Mouse (Mus musculus) CD4-positive helper T cell, adult 2 months (primary cell): ENCODE results near the gene Ssr2.

Source experiments
- DNase-seq: peaks from one replicate; pipeline ENCODE4 v3.0.0-alpha.2; 2012; ENCODE audit warnings: low read depth, missing footprints, low spot score

Gene Ssr2

GRCm38 (mm10) chr3:88575540-88575939 lies at the start of gene Ssr2:
Gene Ssr2 (plus strand): TSS chr3:88575876.
- DNase-seq: no peak

GRCm38 (mm10) chr3:88526157-88527131 lies 49.2 kb upstream of the Ssr2 start:
- peak; percentile 87 for DNase-seq

GRCm38 (mm10) chr3:88527565-88527964 lies 48.1 kb upstream of the Ssr2 start:
- DNase-seq: no peak

GRCm38 (mm10) chr3:88528646-88529045 lies 47.0 kb upstream of the Ssr2 start:
- no peak for DNase-seq

GRCm38 (mm10) chr3:88529204-88530000 lies 46.3 kb upstream of the Ssr2 start:
- DNase-seq: no peak

- no peak for DNase-seq
Measured at GRCm38 (mm10) chr3:88530082-88530864, 45.4 kb upstream of the Ssr2 start.

GRCm38 (mm10) chr3:88531348-88532298 lies 44.1 kb upstream of the Ssr2 start:
- DNase-seq: peak; percentile 85

GRCm38 (mm10) chr3:88532299-88532674 lies 43.4 kb upstream of the Ssr2 start, which contains the start of gene Mex3a:
Gene Mex3a (plus strand): TSS chr3:88532395.
- DNase-seq: no peak

- peak; percentile 28 for DNase-seq
Measured at GRCm38 (mm10) chr3:88532689-88533511, 42.8 kb upstream of the Ssr2 start.

GRCm38 (mm10) chr3:88533706-88534105 lies 42.0 kb upstream of the Ssr2 start:
- no peak for DNase-seq

GRCm38 (mm10) chr3:88535005-88535404 lies 40.7 kb upstream of the Ssr2 start:
- no peak for DNase-seq

GRCm38 (mm10) chr3:88535527-88535926 lies 40.1 kb upstream of the Ssr2 start:
- DNase-seq: no peak

GRCm38 (mm10) chr3:88536103-88536930 lies 39.4 kb upstream of the Ssr2 start:
- DNase-seq: peak; percentile 27

- DNase-seq: no peak
Measured at GRCm38 (mm10) chr3:88537146-88537545, 38.5 kb upstream of the Ssr2 start.

- DNase-seq: no peak
Measured at GRCm38 (mm10) chr3:88538271-88539145, 37.2 kb upstream of the Ssr2 start.

GRCm38 (mm10) chr3:88539397-88539796 lies 36.3 kb upstream of the Ssr2 start:
- no peak for DNase-seq

GRCm38 (mm10) chr3:88540085-88540484 lies 35.6 kb upstream of the Ssr2 start:
- no peak for DNase-seq
